Mouse (Mus musculus) bone marrow macrophage, adult 2 months (primary cell): ENCODE results near the gene Tnfrsf13c.

Experiments
- CTCF ChIP-seq: IDR thresholded peaks from 2 replicates; pipeline ENCODE4 v1.5.1; 2012; ENCODE audit warnings: low read depth, mild to moderate bottlenecking, low read length, moderate library complexity
- POLR2A ChIP-seq: IDR thresholded peaks from 2 replicates; pipeline ENCODE4 v1.6.1; 2012; ENCODE audit warnings: mild to moderate bottlenecking, low read depth, low read length, borderline replicate concordance

DNA sequence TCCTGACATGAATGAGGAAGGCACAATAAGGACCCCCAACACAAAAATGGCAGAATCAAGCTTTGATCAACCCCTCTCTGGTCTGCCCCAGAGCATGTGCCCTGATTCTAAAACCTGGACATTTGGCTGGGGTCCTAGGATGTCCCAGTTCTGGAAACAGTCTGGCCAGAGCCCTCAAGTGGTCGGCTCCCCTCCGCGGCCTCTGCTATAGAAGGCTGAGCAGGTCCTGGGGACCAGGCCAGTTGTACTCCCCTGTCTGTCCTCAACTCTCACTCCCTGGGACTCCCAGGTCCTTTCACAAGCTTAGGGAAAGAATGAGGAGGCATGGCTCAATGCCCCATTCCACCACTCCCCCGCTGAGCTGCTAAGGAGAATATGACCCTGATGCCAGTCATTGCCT lies 10.9 kb downstream of the Tnfrsf13c start:
- TF ChIP-seq POLR2A: no peak
- no peak for TF ChIP-seq CTCF
